Mouse (Mus musculus): Measurements from ENCODE around the gene Ogdh. TPM values are rescaled to one million over a fixed set of nuclear protein-coding genes. Genes with fewer than 3 reads are reported as not detected.

The Ogdh gene
- polyA plus RNA-seq, 1 experiment, result 420 TPM

DNA sequence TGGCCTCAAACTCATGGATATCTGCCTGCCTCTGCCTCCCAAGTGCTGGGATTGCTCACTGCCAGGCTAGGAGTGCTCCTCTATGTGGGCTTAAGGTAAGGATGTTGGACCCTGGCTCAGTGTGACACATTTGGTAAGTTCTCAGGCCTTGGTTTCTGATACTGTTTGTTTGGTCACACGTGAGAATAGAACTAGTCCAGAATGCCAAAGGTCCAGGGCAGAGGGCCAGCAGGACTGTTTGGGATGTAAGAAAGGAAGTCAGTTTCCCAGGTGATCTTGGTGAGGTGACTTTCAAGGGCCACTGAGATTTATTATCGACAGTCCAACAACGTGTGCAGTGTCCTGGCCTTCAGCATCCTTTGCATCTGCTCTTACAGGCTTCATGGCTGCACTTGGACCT, 15.0 kb upstream of the Ogdh start:
- no peak overlapping the region for H3K4me3 ChIP-seq (ENCODE audit: insufficient read depth, low read depth, low read length)
- DNase-seq, result peak; percentile 50
- 43% methylated on average over 3 of the region's 3 CpGs for WGBS
- no peak for TF ChIP-seq POLR2A (IDR thresholded peaks at IDR 0.05; ENCODE audit: low read depth, low read length)
- no peak for TF ChIP-seq CTCF (conservative IDR thresholded peaks at IDR 0.05; ENCODE audit: insufficient read depth, insufficient read length, low read depth, low read length)
- no peaks in the 10 kb centered on the region for H3K36me3 ChIP-seq (ENCODE audit: control insufficient read depth, insufficient read depth, low read length)
- peaks cover 9% of the 10 kb centered on the region for H3K4me1 ChIP-seq (ENCODE audit: control insufficient read depth, insufficient read depth, low read length)
- H3K27ac ChIP-seq (ENCODE audit: insufficient read depth, low read depth, low read length), result no peak overlapping the region
- H3K27me3 ChIP-seq (replicated peaks; ENCODE audit: control insufficient read depth, insufficient read depth, low read length), result no peaks in the 10 kb centered on the region

DNA sequence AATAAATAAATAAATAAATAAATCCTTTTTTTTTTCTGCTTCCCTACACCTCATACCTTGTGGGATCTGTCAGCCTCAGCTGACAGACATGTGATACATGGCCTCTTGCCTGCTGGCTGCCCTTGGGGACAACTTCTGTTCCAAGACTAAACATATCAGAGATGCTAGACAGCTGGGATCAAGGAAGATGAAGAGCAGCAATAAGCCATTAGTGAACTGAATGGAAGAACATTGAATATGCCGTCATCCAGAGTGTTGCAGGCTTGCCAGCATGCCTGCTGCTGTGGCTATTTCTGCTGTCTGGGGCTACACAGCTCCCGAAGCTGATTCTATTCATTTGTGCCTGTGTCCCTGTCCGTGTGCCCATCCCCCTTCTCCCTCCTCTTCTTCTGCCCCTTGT, 8.5 kb upstream of the Ogdh start:
- no peak overlapping the region for H3K4me3 ChIP-seq (ENCODE audit: insufficient read depth, low read depth, low read length)
- no peak overlapping the region for H3K27ac ChIP-seq (ENCODE audit: insufficient read depth, low read depth, low read length)
- H3K27me3 ChIP-seq (replicated peaks; ENCODE audit: control insufficient read depth, insufficient read depth, low read length), result no peaks in the 10 kb centered on the region
- H3K4me1 ChIP-seq (ENCODE audit: control insufficient read depth, insufficient read depth, low read length), result no peaks in the 10 kb centered on the region
- TF ChIP-seq CTCF (conservative IDR thresholded peaks at IDR 0.05; ENCODE audit: insufficient read depth, insufficient read length, low read depth, low read length), result no peak
- TF ChIP-seq POLR2A (IDR thresholded peaks at IDR 0.05; ENCODE audit: low read depth, low read length), result no peak
- WGBS, result 80% methylated on average over 3 of the region's 3 CpGs
- H3K36me3 ChIP-seq (ENCODE audit: control insufficient read depth, insufficient read depth, low read length), result no peaks in the 10 kb centered on the region
- DNase-seq, result no peak

DNA sequence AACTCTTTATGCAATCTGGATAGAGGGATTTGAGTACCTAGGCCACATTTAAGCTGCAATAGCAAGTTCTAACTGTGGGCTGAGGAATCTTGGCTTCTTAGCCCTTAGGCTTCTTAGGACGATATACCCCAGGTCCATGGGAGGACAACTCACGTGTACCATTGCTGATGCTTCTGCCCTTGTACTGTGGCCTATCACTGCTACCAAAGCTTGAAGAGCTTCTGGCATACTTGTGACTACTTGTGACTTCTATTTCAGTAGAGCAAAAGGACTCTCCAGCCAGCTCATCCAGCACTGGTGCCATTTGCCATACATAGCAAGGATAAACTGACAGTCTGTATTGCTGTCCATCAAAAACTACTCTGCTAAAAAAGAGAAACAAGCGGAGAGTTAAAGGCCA, 1.3 kb upstream of the Ogdh start:
- no peak for DNase-seq
- Histone ChIP-seq H3K4me1 (ENCODE audit: control insufficient read depth, insufficient read depth, low read length) (peaks cover 8% of the 10 kb centered on the region), H3K27ac (ENCODE audit: insufficient read depth, low read depth, low read length) (no peak overlapping the region), H3K4me3 (ENCODE audit: insufficient read depth, low read depth, low read length) (no peak overlapping the region), H3K27me3 (replicated peaks; ENCODE audit: control insufficient read depth, insufficient read depth, low read length) (no peaks in the 10 kb centered on the region), H3K36me3 (ENCODE audit: control insufficient read depth, insufficient read depth, low read length) (no peaks in the 10 kb centered on the region)
- TF ChIP-seq POLR2A (IDR thresholded peaks at IDR 0.05; ENCODE audit: low read depth, low read length) (no peak), CTCF (conservative IDR thresholded peaks at IDR 0.05; ENCODE audit: insufficient read depth, insufficient read length, low read depth, low read length) (no peak)
- WGBS, result 96% methylated on average over 3 of the region's 3 CpGs

DNA sequence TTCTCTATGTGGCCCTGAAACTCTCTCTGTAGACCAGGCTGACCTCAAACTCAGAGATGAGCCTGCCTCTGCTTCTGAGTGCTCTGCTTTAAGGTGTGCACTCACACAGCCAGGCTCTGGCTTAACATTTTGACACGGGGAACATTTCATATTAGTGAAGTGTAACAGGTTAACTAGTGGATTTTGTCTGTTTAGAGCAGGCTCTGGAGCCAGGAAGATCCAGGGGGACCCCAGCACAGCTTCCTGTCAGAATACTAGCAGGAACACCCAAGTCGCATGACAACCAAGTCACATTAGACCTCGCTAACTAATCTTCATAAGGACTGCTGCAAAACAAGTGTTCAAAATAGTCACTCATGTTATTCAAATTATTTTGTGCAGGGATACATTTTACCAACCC, 550 bp upstream of the Ogdh start:
- peaks cover 8% of the 10 kb centered on the region for H3K4me1 ChIP-seq (ENCODE audit: control insufficient read depth, insufficient read depth, low read length)
- no peak for TF ChIP-seq CTCF (conservative IDR thresholded peaks at IDR 0.05; ENCODE audit: insufficient read depth, insufficient read length, low read depth, low read length)
- TF ChIP-seq POLR2A (IDR thresholded peaks at IDR 0.05; ENCODE audit: low read depth, low read length), result no peak
- 28% methylated on average over 3 of the region's 3 CpGs for WGBS
- H3K27me3 ChIP-seq (replicated peaks; ENCODE audit: control insufficient read depth, insufficient read depth, low read length), result no peaks in the 10 kb centered on the region
- DNase-seq, result no peak
- peak overlapping the region; percentile 97; the same call in 1 of the 2 replicates for H3K27ac ChIP-seq (ENCODE audit: insufficient read depth, low read depth, low read length)
- no peaks in the 10 kb centered on the region for H3K36me3 ChIP-seq (ENCODE audit: control insufficient read depth, insufficient read depth, low read length)
- peak overlapping the region; percentile 74 for H3K4me3 ChIP-seq (ENCODE audit: insufficient read depth, low read depth, low read length)

DNA sequence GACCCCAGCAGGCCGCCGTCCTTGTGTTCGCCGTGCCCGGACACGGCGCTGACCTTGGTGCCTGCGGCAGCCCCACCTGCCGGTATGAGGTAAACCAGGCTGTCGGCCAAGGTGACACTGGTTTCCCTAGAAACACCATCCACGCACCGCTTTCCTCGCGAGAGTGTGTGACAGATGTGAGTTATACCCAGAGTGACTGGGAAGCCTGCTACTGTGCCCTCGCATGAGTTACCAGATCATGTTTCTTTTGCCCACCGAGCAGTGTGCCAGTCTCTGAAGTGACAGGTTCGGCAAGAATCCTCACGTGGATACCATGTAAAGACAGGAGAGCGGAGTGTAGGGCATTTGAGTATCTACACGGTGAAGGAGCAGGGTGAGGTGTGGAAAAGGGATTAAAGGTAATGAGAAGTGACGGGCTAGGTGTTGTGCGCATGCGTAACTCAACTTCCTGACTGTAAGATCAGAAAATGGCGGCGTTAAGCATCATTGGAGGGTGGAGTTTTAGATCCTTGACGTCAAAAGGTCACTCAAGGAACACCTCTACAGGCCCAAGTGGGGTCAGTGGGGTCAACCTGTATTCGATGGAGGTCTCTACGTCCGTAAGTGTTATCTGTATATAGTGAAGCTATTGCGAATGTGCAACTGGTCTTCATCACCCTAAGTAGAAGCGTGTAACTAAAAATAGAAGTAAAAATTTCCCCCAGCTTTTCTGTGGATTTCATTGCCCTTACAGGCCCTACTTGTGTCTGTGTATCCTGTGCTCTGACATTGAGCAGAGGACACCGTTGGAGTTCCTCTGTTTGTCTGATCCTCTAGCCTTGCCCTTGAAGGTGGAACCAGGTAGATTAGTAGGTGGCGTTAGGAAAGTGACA, 919 bp downstream of the Ogdh start:
- Histone ChIP-seq H3K27ac (ENCODE audit: insufficient read depth, low read depth, low read length) (peak overlapping the region; percentile 97), H3K36me3 (ENCODE audit: control insufficient read depth, insufficient read depth, low read length) (peaks cover 2% of the 10 kb centered on the region; the same call in 1 of the 2 replicates), H3K27me3 (replicated peaks; ENCODE audit: control insufficient read depth, insufficient read depth, low read length) (no peaks in the 10 kb centered on the region), H3K4me3 (ENCODE audit: insufficient read depth, low read depth, low read length) (peak overlapping the region; percentile 74), H3K4me1 (ENCODE audit: control insufficient read depth, insufficient read depth, low read length) (peaks cover 8% of the 10 kb centered on the region)
- WGBS, result 9% methylated on average over 33 of the region's 33 CpGs
- DNase-seq, result peak; percentile 90
- TF ChIP-seq POLR2A (IDR thresholded peaks at IDR 0.05; ENCODE audit: low read depth, low read length) (no peak), CTCF (conservative IDR thresholded peaks at IDR 0.05; ENCODE audit: insufficient read depth, insufficient read length, low read depth, low read length) (no peak)

DNA sequence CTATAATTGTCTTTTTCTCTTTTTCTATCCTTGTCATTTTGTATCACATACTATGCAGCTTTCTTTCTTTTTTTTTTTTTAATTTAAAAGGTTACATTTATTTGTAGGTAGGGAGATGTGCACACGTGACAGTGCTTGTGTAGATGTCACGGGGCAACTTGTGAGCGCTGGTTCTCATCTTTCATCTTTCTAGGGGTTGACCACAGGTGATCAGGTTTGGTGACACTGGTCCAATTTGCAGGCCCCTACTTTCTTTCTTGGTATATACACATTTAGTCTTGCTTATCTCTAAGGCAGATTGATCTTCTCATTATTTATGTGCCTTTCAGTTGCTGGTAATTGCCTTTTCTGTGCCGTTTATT, 1.5 kb downstream of the Ogdh start:
- peaks cover 11% of the 10 kb centered on the region for H3K4me1 ChIP-seq (ENCODE audit: control insufficient read depth, insufficient read depth, low read length)
- peaks cover 2% of the 10 kb centered on the region for H3K36me3 ChIP-seq (ENCODE audit: control insufficient read depth, insufficient read depth, low read length)
- no peak for DNase-seq
- no peaks in the 10 kb centered on the region for H3K27me3 ChIP-seq (replicated peaks; ENCODE audit: control insufficient read depth, insufficient read depth, low read length)
- peak overlapping the region; percentile 97 for H3K27ac ChIP-seq (ENCODE audit: insufficient read depth, low read depth, low read length)
- H3K4me3 ChIP-seq (ENCODE audit: insufficient read depth, low read depth, low read length), result peak overlapping the region; percentile 74
- TF ChIP-seq CTCF (conservative IDR thresholded peaks at IDR 0.05; ENCODE audit: insufficient read depth, insufficient read length, low read depth, low read length) (no peak), POLR2A (IDR thresholded peaks at IDR 0.05; ENCODE audit: low read depth, low read length) (no peak)
- WGBS, result 62% methylated on average over 4 of the region's 4 CpGs

DNA sequence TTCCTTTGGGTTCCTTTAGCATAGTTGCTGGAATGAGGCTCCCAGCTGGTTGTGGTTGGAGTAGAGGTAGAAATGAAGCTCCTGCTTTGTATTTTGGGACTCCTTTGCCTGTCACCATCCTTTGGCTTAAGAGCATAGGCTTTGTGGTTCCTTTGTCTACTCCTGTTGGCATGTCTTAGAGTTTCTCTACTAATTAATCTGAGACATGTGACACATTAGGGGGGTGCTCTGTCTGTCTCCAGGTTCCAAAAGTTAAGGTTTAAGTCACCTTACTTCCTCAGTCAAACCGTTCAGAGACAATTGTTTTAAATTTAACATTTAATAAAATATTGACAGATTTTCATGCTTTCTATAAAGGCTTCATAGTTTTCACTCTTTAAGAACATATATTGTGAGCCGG, 2.2 kb downstream of the Ogdh start:
- H3K4me1 ChIP-seq (ENCODE audit: control insufficient read depth, insufficient read depth, low read length), result peaks cover 11% of the 10 kb centered on the region
- no peak for TF ChIP-seq CTCF (conservative IDR thresholded peaks at IDR 0.05; ENCODE audit: insufficient read depth, insufficient read length, low read depth, low read length)
- TF ChIP-seq POLR2A (IDR thresholded peaks at IDR 0.05; ENCODE audit: low read depth, low read length), result no peak
- peak overlapping the region; percentile 67; the same call in 1 of the 2 replicates for H3K27ac ChIP-seq (ENCODE audit: insufficient read depth, low read depth, low read length)
- 61% methylated on average over 2 of the region's 2 CpGs for whole genome bisulfite sequencing
- peaks cover 2% of the 10 kb centered on the region for H3K36me3 ChIP-seq (ENCODE audit: control insufficient read depth, insufficient read depth, low read length)
- no peaks in the 10 kb centered on the region for H3K27me3 ChIP-seq (replicated peaks; ENCODE audit: control insufficient read depth, insufficient read depth, low read length)
- peak; percentile 69 for DNase-seq
- H3K4me3 ChIP-seq (ENCODE audit: insufficient read depth, low read depth, low read length), result no peak overlapping the region
